In genomic region chr10:52690992-52691731, GRCm38 (mm10) we compare ENCODE assay signal across 8 mouse cellular contexts. TPM values are rescaled to one million over a fixed set of nuclear protein-coding genes. Genes with fewer than 3 reads are reported as not detected.
DNase-seq lines count a peak whose midpoint lies in the region; ATAC-seq and TF ChIP-seq lines count a peak whose summit lies in the region.

No protein-coding gene starts in this region.

- no peak for TF ChIP-seq CTCF in heart, adult 2 months (IDR thresholded peaks at IDR 0.05)

- no peaks in the 10 kb centered on the region for H3K4me1 ChIP-seq in heart, adult 2 months (ENCODE audit: control insufficient read depth, insufficient read depth, low read length)
- no peaks in the 10 kb centered on the region for H3K4me1 ChIP-seq in kidney, embryonic 14.5 days (ENCODE audit: control insufficient read depth, insufficient read depth, low read length)
- H3K4me1 ChIP-seq in liver, embryonic 13.5 days (replicated peaks): no peaks in the 10 kb centered on the region

- peak; percentile 76 for ATAC-seq in kidney, embryonic 14.5 days (ENCODE audit: low FRiP score, low TSS enrichment)
- ATAC-seq in liver, embryonic 13.5 days (ENCODE audit: low read depth): no peak
- ATAC-seq in inflammation-experienced regulatory T-cells, adult 6 months: no peak

- TF ChIP-seq EP300 in heart, adult 2 months (IDR thresholded peaks at IDR 0.05; ENCODE audit: insufficient read depth, low read depth, low read length): no peak

- H3K9me3 ChIP-seq in kidney, embryonic 14.5 days (ENCODE audit: control insufficient read depth, low read length): no peaks in the 10 kb centered on the region
- no peaks in the 10 kb centered on the region for H3K9me3 ChIP-seq in liver, embryonic 13.5 days (replicated peaks)

- 4% methylated on average over 45 of the region's 45 CpGs for WGBS in heart, adult 2 months
- 1% methylated on average over 41 of the region's 45 CpGs for WGBS in kidney, embryonic 14.5 days
- 2% methylated on average over 45 of the region's 45 CpGs for WGBS in liver, embryonic 13.5 days (ENCODE audit: insufficient replicate concordance)

- no peak overlapping the region for H3K27ac ChIP-seq in heart, adult 2 months
- H3K27ac ChIP-seq in kidney, embryonic 14.5 days (ENCODE audit: low read depth, low read length): no peak overlapping the region; the same call in 1 of the 2 replicates
- H3K27ac ChIP-seq in liver, embryonic 13.5 days: no peak overlapping the region

- H3K4me3 ChIP-seq in heart, adult 2 months: peak overlapping the region; percentile 58
- H3K4me3 ChIP-seq in kidney, embryonic 14.5 days (ENCODE audit: low read length): peak overlapping the region; percentile 65
- H3K4me3 ChIP-seq in liver, embryonic 13.5 days (replicated peaks): peak overlapping the region; percentile 50

- peak overlapping the region; percentile 61 for H3K9ac ChIP-seq in heart, adult 2 months (ENCODE audit: low read depth, low read length)
- peak overlapping the region; percentile 70 for H3K9ac ChIP-seq in kidney, embryonic 14.5 days (ENCODE audit: low read depth, low read length)
- H3K9ac ChIP-seq in liver, embryonic 13.5 days: 0 out of 2 replicates have a peak overlapping the region, but pooled peaks have one; percentile 13

- peak overlapping the region; percentile 90 for H3K4me2 ChIP-seq in kidney, embryonic 14.5 days (replicated peaks; ENCODE audit: low read depth, low read length)
- H3K4me2 ChIP-seq in liver, embryonic 13.5 days: peak overlapping the region; percentile 73

- DNase-seq in heart, adult 2 months: peak in 1 of 2 experiments; percentile 8
- DNase-seq in heart, adult 9 months (ENCODE audit: low spot score in 2 of 2): no peak
- peak; percentile 14 for DNase-seq in cerebellum, adult 9-11 months
- peak; percentile 18 to 28 for DNase-seq in frontal cortex, postnatal 25 days (ENCODE audit: low spot score in 2 of 2)
- DNase-seq in liver, embryonic 13.5 days: no peak
- DNase-seq in right cerebral cortex, adult 2 months (ENCODE audit: low spot score in 2 of 2): peak; percentile 26 to 52

- H3K79me2 ChIP-seq in heart, adult 2 months (replicated peaks; ENCODE audit: control insufficient read depth, insufficient read depth, low read length): no peaks in the 10 kb centered on the region

- intact Hi-C loops in heart, adult 2 months (cut with DNase I): no loop called here

- H3K27me3 ChIP-seq in heart, adult 2 months (ENCODE audit: control insufficient read depth, insufficient read depth, low read length): peaks cover 2% of the 10 kb centered on the region; the same call in 1 of the 2 replicates
- H3K27me3 ChIP-seq in kidney, embryonic 14.5 days (ENCODE audit: control insufficient read depth, insufficient read depth, low read length): peaks cover 10% of the 10 kb centered on the region
- H3K27me3 ChIP-seq in liver, embryonic 13.5 days: peaks cover 27% of the 10 kb centered on the region

- H3K36me3 ChIP-seq in heart, adult 2 months (ENCODE audit: control insufficient read depth, insufficient read depth, low read length): no peaks in the 10 kb centered on the region
- no peaks in the 10 kb centered on the region for H3K36me3 ChIP-seq in kidney, embryonic 14.5 days (ENCODE audit: control insufficient read depth, insufficient read depth, low read length)
- H3K36me3 ChIP-seq in liver, embryonic 13.5 days: no peaks in the 10 kb centered on the region

- TF ChIP-seq POLR2A in heart, adult 2 months (IDR thresholded peaks at IDR 0.05; ENCODE audit: insufficient read depth, low read depth, low read length): no peak

RNA-seq across cellular contexts. Expression of gene Slc35f1, which starts 0.8 kb away (rescaled TPM):
- total RNA-seq in heart, adult 2 months (2021): under 1 TPM; 0.73 to 0.80 TPM
- polyA plus RNA-seq in heart, adult 2 months (2012; rRNA removed): 0.57 and 1.1 TPM in 2 replicates
- polyA plus RNA-seq in kidney, embryonic 14.5 days (2014; fragmentation: Nextera tagmentation; extraction: Ambion mirVana): 2.3 and 3.3 TPM in 2 replicates
- 0.06 and 0.07 TPM in 2 replicates for polyA plus RNA-seq in liver, embryonic 13.5 days (2015; fragmentation: Nextera tagmentation; extraction: Ambion mirVana)
- not detected for polyA plus RNA-seq in inflammation-experienced regulatory T-cells, adult 6 months (2017; shearing (Covaris generic))

Comparison
In these comparisons a context has a peak if more than half of its experiments do, and no peak if none do; other contexts are left out.
1. DNase-seq: peak in cerebellum, adult 9-11 months (single experiment), frontal cortex, postnatal 25 days (2 of 2) and right cerebral cortex, adult 2 months (2 of 2); none in heart, adult 9 months (0 of 2) and liver, embryonic 13.5 days (single experiment).
2. H3K9ac ChIP-seq: peak in every context shown above with its lines; median percentile 70 in kidney, embryonic 14.5 days; 61 in heart, adult 2 months; 13 in liver, embryonic 13.5 days.
3. Peak in every context shown above with its lines, with median percentiles within 50 percentile points of each other: H3K4me3 ChIP-seq.